Mouse (Mus musculus) bone marrow, adult 2 months (tissue): ENCODE results near the gene Hdhd3.

ENCODE experiments used
- CTCF ChIP-seq: fragments of 200-500 bp; IDR thresholded peaks from 2 replicates; pipeline ENCODE4 v1.5.1; 2011; ENCODE audit warnings: low read length, control low read depth; ENCODE audit not compliant: control insufficient read depth, insufficient read depth
- POLR2A ChIP-seq: fragments of 200-500 bp; IDR thresholded peaks from 2 replicates; pipeline ENCODE4 v1.6.1; 2011; ENCODE audit warnings: low read depth, mild to moderate bottlenecking, control low read depth, low read length, borderline replicate concordance; ENCODE audit not compliant: control insufficient read depth

DNA sequence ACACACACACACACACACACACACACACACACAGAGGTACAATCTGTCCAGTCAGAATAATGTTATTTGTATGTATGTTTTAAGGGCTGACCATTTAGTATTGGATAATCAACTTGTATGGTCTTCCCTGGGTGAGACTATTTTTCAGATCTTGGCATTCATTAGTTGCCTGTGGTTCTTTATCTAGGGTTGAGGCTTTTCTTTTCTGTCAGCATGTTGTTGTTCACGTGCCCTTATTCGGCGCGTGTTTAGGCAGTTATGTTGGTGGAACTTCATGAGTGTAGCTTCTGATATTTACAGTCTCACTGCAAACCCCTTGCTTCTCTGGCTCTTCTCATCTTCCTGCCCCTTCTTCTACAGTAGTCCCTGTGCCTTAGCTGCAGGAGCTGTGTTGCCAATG lies 24.4 kb upstream of the Hdhd3 start:
- TF ChIP-seq CTCF: no peak
- no peak for TF ChIP-seq POLR2A
